Mouse (Mus musculus) forelimb bud, embryonic 11.5 days (tissue): Measurements from ENCODE around the gene Cd5l.

ENCODE experiments used
- DNase-seq: peaks from one replicate; pipeline ENCODE4 v3.0.0-alpha.2; 2012; ENCODE audit warnings: low read depth, low spot score

Cd5l gene

DNA sequence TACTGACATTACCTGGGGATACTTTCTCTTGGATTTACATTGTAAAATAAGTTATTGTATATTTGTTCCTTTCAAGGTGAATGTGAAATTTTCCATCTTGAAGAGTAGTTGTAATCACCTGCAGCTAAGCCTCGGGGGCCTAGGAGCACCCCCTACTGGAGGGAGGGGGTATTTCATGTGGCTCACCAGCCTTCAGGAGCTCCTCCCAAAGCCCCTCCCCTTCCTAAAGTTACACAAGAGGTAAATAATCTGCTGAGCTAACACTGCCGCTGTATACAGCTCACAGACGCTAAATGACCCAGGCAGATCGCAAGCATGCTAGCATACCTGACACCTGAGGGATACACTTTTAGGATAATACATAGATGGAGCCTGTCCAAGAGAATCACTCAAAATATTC lies 50.5 kb downstream of the Cd5l start:
- DNase-seq = peak; percentile 56

DNA sequence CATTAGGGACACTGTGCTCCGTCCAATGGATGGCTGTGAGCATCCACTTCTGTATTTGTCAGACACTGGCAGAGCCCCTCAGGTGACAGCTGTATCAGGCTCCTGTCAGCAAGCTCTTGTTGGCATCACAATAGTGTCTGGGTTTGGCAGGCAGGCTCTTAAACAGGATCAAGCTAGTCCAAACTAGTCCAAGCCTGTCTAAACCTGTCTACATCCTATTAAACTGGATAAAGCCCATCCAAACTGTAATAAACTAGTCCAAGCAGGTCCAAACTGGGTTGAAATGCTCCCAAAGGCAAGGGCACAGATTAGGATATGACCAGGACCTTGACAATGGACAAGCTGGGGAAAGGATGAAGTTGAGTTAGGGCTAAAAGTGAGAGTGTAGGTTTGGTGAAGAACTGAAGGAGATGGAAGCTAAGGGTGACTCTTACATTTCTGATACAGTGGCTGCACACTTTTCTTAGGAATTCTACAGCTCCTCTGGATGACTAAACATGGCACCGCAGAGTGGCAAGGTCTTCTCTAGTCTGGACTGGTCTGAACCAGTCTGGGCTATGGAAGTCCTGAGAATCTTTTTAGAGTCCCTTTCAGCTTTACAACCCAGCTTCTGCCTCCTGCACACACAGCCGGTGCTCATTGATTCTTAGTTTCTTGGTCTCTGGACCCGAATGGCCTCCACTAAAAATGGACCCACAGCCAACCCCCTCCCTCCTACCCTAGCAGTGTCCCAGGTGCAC lies 51.7 kb downstream of the Cd5l start:
- no peak for DNase-seq

DNA sequence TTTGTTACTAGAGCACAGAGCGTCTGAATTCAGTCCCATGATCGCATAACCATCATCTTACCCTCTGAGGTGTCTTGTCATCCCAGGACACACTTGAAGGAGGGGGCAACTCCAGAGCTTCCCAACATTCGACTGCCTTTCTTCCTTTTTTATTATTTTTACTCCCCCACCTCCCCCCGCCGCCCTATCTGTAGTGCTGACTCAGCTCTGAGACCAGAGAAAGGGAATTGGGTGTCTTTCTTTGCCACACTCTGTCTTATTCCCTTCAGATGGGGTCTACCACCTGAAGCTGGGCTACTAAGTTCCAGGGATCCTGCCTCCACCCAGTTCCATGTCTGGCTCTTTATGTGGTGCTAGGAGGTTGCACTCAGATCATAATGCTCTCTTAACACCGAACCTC lies 52.9 kb downstream of the Cd5l start:
- DNase-seq = no peak

DNA sequence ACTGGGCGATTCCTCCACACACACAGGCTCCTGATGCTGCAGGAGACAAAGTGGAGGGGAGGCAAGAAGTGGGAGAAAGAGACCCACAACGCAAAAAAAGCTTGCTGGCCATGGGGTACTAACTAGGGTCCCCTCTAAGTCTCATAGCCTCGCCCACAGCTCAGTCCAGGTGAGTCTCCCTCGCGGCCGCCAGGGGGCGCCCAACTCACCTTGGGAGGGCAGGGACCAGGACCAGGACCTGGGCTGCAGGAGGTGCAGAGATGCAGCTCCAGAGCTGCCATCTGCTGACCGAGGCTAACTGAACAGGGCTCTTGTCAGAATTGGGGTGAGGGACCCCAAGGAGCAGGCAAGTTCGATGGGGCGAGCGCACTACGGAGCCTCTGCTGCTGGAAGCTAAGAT lies 53.5 kb downstream of the Cd5l start:
- DNase-seq = peak; percentile 59

DNA sequence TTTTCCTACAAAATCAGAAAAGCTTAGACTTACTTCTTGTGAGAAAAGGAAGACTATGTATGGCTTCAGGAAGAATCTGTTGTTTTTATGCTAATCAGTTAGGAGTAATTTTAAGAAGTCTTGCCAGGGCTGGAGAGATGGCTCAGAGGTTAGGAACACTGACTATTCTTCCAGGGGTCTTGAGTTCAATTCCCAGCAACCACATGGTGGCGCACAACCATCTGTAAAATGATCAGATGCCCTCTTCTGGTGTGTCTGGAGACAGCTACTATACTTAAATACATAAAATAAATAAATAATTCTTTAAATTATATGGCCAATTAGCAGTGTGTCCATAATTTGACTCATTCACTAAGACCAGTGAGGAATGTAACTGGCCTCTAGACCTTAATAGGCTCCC lies 63.0 kb downstream of the Cd5l start:
- DNase-seq = no peak
